Mouse (Mus musculus) heart, postnatal 14 days (tissue): ENCODE results near the gene Arhgap8. TPM values are rescaled to one million over a fixed set of nuclear protein-coding genes. Genes with fewer than 3 reads are reported as not detected.

ENCODE experiments used
- DNase-seq, 2 experiments: peaks; one replicate each; pipeline ENCODE4 v3.0.0; 2021 to 2022
- intact Hi-C: fragments of 180-260 bp; cut with DNase I; formaldehyde crosslinking; loops from one replicate; pipeline ENCODE4 v1.15.1; 2025
- total RNA-seq, 2 experiments: library from RNA; stranded (reverse); gene quantifications; 2 replicates each; pipeline ENCODE4 v1.2.3; 2021

Arhgap8 gene
- total RNA-seq, 2 experiments from 2014 or later = 0.86 to 2.6 TPM

- DNase-seq = no peak
- intact Hi-C loops = no loop called here
These were observed 52.6 kb downstream of the Arhgap8 start for GRCm38 (mm10) chr15:84772191-84773111.

GRCm38 (mm10) chr15:84775421-84776174 is 55.7 kb downstream of the Arhgap8 start:
- intact Hi-C loops = no loop called here
- DNase-seq = no peak

- intact Hi-C loops = no loop called here
- DNase-seq = no peak
These were observed 58.7 kb downstream of the Arhgap8 start for GRCm38 (mm10) chr15:84778587-84778986.

DNA sequence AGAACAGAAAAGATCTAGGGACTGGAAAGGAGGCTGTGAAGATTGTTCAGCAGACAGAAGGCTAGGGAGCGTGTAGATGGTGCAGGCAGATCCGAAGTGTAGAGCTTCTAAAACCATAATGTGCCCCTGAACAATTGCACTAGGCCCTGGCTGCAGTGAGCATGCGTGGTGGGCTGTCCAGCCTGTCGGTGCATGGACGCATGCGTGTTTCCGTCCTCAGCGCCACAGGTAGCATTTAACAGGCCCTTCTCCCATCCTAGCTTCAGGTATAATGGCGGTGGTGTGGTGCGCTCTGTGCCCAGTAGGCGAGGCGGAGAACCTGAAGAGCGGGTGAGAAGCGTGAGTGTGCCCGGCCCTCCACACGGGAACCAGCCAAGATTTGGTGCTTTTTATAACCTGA is 65.0 kb downstream of the Arhgap8 start:
- DNase-seq = no peak
- intact Hi-C loops = no loop called here

GRCm38 (mm10) chr15:84787161-84787560 is 67.3 kb downstream of the Arhgap8 start:
- no peak for DNase-seq
- intact Hi-C loops = no loop called here

DNA sequence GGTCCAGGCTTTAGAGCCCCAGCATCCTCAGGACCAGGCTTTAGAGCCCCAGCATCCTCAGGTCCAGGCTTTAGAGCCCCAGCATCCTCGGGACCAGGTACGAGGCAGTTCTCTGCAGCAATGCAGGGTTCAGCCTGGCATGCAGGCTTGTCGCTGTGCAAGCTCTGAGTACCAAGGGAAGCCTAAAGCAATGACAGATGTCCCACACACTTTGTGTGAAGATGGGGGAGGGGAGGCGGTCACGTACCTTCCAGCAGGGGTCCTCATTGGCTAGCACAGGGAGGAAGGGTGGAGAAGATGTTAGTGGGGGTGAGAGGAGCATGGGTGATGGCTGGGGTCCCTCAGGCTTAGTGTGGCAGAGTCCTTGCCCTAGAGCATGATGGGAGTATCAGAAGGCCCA is 73.8 kb downstream of the Arhgap8 start:
- DNase-seq = no peak
- intact Hi-C loops = no loop called here

GRCm38 (mm10) chr15:84800132-84800531 is 80.3 kb downstream of the Arhgap8 start:
- intact Hi-C loops = loop anchor here (5.0 kb wide), 1 partner anchor 57 kb away; the partner anchor contains the start of gene Phf21b
- peak in 1 of 2 experiments; percentile 17 for DNase-seq

- DNase-seq = peak; percentile 64 to 73
- intact Hi-C loops = loop anchor here (1.0 to 5.0 kb wide), 2 partner anchors 54 to 88 kb away; partner anchors contain the start of gene Phf21b
These were observed 83.8 kb downstream of the Arhgap8 start for GRCm38 (mm10) chr15:84803685-84804084.

DNA sequence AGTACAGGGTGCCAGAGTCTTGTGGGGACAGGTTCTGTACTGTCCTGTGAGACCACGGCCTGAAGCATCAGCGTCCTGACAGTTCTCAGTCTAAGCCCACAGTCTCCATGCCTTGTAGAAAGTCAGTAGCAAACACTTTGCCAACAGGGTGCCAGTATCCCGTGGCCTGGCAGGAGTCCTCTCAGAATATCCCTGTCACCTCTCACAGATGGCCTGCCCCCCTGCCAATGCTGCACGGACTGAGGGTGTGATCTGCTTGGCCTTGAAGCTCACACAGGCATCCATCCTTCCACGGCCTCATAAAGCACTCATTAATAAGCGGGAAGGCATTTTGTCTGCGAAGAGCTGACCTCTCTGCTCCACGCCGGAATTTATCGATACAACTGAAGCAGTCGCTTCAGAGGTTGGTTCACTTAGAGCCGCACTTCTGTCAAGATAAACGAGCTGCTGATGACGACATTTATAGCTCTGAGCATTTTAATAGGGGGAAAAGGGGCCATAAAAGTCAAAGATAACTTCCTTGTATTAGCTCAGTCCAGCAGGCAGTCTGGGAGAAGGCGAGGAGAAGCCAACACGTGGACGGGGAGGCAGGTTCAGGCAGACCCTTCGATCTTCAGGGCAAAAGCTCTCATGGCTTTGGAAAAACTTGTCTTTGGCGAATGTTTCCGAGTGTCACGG is 89.6 kb downstream of the Arhgap8 start:
- no peak for DNase-seq
- intact Hi-C loops = no loop called here

GRCm38 (mm10) chr15:84811126-84811525 is 91.3 kb downstream of the Arhgap8 start:
- DNase-seq = no peak
- intact Hi-C loops = no loop called here

DNA sequence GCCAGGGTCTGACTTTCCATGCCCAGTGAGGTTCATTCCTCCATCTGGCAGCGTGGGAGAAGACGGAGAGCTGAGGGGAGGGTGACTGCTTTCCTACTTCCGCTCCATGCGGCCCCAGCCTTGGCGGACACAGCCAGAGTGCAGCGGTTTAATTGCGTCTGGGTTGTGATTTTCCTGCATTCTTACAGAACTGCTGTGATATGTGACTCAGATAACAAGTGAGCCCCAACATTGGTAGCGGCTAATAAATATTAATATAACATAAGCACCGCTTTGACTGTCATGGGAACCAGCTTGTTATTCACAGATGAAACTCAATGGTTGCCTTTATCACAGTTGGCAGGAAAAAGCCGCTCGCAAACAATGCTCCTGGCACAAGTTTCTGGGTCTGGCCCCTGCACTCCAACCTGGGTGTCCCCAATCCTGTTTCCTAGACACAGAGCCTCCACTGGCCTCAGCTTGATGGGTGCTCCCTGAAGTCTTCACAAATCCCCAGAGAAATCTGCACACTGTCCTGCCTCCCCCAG is 93.0 kb downstream of the Arhgap8 start:
- intact Hi-C loops = no loop called here
- no peak for DNase-seq

GRCm38 (mm10) chr15:84815171-84815570 is 95.3 kb downstream of the Arhgap8 start:
- DNase-seq = no peak
- intact Hi-C loops = no loop called here

- intact Hi-C loops = no loop called here
- DNase-seq = no peak
These were observed 97.7 kb downstream of the Arhgap8 start for GRCm38 (mm10) chr15:84817589-84817988.

DNA sequence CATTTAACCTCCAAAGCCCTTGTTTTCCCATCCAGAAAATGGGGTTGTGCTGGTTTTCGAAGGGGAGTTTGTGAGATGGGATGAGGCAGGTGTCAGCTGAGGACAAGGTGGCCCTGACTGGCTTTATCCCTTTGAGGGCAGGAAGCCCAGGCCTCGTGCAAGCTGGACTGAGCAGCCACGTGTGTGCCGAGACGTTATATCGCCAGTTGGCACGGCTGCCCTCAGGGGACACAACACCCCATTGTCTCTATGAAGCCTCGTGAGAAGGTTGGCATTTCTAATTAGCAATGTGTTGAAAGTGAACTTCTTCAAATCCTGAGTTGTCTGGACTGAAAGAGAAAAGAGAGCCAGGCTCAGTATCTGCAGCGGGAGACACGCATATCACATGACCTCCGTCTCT is 98.4 kb downstream of the Arhgap8 start:
- intact Hi-C loops = no loop called here
- DNase-seq = no peak

- intact Hi-C loops = no loop called here
- no peak for DNase-seq
These were observed 101.0 kb downstream of the Arhgap8 start for GRCm38 (mm10) chr15:84820811-84821210.

Other genes with a start within 250 kb of the Arhgap8 start
- 1 to 10 TPM; 7.2 to 7.4 TPM for gene Rtl6, start 162.2 kb upstream of the Arhgap8 start, total RNA-seq
- 1 to 10 TPM; 5.6 to 8.3 TPM for gene Prr5, start 50.4 kb upstream of the Arhgap8 start, total RNA-seq
- 1 to 10 TPM; 1.4 to 1.6 TPM for gene Phf21b, start 136.0 kb downstream of the Arhgap8 start, total RNA-seq
- under 1 TPM; 0.19 to 0.22 TPM for gene Gm29666, start 200.0 kb downstream of the Arhgap8 start, total RNA-seq
- 10 to 100 TPM; 16.8 to 20.0 TPM for gene Nup50, start 203.4 kb downstream of the Arhgap8 start, total RNA-seq